Mouse (Mus musculus) cerebellum, adult (tissue): ENCODE data around the gene Lrp5.
"Not testable (repeated sequence)": the region's sequence is repeated elsewhere in the genome, so short reads cannot be mapped to it uniquely, and the experiment has no call there.

Experiments
- ATAC-seq: cut with Nextera tagmentation; 2 replicates; pipeline ENCODE4 v1.9.2; 2017; ENCODE audit warnings: mild to moderate bottlenecking, moderate library complexity, mixed read lengths; ENCODE audit not compliant: insufficient number of reproducible peaks, low FRiP score, low TSS enrichment

Lrp5 gene

GRCm38 (mm10) chr19:3623294-3623693, 63.1 kb downstream of the Lrp5 start:
- no peak for ATAC-seq

- ATAC-seq = no peak
Measured at GRCm38 (mm10) chr19:3620871-3621270, 65.5 kb downstream of the Lrp5 start.

GRCm38 (mm10) chr19:3619359-3619758, 67.0 kb downstream of the Lrp5 start:
- no peak for ATAC-seq

- ATAC-seq = no peak
Measured at GRCm38 (mm10) chr19:3613991-3614390, 72.4 kb downstream of the Lrp5 start.

- ATAC-seq = no peak
Measured at GRCm38 (mm10) chr19:3612534-3613273, 73.7 kb downstream of the Lrp5 start.

GRCm38 (mm10) chr19:3611730-3612129, 74.6 kb downstream of the Lrp5 start:
- no peak for ATAC-seq

- no peak; the same call in 1 of the 2 replicates for ATAC-seq
Measured at GRCm38 (mm10) chr19:3610886-3611285, 75.5 kb downstream of the Lrp5 start.

GRCm38 (mm10) chr19:3609826-3610225, 76.5 kb downstream of the Lrp5 start:
- ATAC-seq = no peak

- no peak for ATAC-seq
Measured at GRCm38 (mm10) chr19:3594316-3594715, 92.0 kb downstream of the Lrp5 start.

- ATAC-seq = no peak
Measured at GRCm38 (mm10) chr19:3593379-3594055, 92.8 kb downstream of the Lrp5 start.

GRCm38 (mm10) chr19:3589968-3590367, 96.4 kb downstream of the Lrp5 start:
- ATAC-seq = no peak

GRCm38 (mm10) chr19:3589547-3589946, 96.8 kb downstream of the Lrp5 start:
- ATAC-seq = no peak

- ATAC-seq = not testable (repeated sequence)
Measured at GRCm38 (mm10) chr19:3587729-3588128, 98.6 kb downstream of the Lrp5 start.

- no peak for ATAC-seq
Measured at GRCm38 (mm10) chr19:3586540-3586939, 99.8 kb downstream of the Lrp5 start.

- ATAC-seq = no peak
Measured at GRCm38 (mm10) chr19:3586026-3586425, 100.3 kb downstream of the Lrp5 start.

- ATAC-seq = no peak
Measured at GRCm38 (mm10) chr19:3581326-3581725, 105.0 kb downstream of the Lrp5 start.

- no peak for ATAC-seq
Measured at GRCm38 (mm10) chr19:3577911-3578290, 108.5 kb downstream of the Lrp5 start.

GRCm38 (mm10) chr19:3577265-3577910, 109.0 kb downstream of the Lrp5 start:
- no peak for ATAC-seq

GRCm38 (mm10) chr19:3576451-3577264, 109.7 kb downstream of the Lrp5 start:
- ATAC-seq = no peak

GRCm38 (mm10) chr19:3575632-3576384, 110.6 kb downstream of the Lrp5 start, which contains the start of gene Ppp6r3:
Gene Ppp6r3 (minus strand): TSS chr19:3575749.
- peak; percentile 93 for ATAC-seq
